Mouse (Mus musculus) kidney, postnatal 10 days (tissue): ENCODE measurements around the gene Gm5901.

Experiments
- DNase-seq: peaks from one replicate; pipeline ENCODE4 v3.0.0; 2021; ENCODE audit warnings: mixed read lengths

Gm5901 gene

DNA sequence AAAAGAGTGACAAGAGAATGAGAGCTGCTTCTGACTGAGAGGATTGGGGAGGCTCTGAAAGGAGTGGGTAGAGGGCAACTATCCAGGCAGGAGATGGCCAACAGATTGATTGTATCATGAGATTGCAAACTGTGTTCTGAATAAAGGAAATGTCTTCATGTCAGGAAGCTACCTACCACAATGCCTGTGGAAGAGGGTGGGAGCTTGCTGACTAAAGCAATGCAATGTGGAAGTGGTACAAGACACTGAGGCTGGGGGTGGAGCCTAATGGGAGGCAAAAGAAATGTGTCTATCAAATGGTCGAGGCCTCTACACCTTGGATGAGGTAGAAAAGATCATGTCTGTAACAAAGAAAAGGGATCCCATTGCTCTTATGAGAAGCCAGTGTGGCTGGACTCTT lies 31.5 kb downstream of the Gm5901 start:
- no peak for DNase-seq

DNA sequence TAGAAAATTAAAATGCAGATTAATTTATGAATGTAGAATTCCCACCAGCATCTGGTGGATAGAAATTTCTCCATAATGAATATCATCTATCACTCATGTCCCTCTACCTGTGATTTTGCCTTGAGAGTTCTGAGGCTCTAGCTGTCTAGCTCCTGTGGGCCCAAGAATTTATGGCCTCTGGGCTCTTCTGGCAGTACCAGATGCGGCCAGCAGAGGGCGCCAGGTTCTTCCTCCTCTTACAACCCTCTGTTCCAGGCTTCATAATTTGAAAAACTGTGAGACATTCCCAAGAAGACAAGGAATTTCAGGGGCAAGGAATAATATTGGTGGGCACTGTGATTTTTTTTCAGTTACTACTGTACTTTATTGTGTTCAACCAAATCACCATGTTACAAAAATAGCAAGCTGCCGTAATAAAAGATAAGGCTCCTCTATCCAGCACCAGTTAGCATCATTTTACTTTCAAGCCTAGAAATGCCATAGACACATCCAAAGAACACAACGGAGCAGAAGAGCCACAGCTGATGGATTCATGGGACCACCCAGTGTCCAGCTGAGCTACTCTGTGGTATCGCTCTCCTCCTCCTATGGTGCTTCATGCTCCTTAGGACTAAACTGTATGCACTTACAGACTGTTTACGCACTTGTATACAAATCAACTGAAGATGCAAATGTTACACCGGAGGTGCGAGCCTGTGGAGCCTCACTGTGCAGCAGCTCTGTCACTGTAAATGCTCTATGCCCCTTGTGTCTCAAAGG lies 37.2 kb downstream of the Gm5901 start:
- peak; percentile 88 for DNase-seq

DNA sequence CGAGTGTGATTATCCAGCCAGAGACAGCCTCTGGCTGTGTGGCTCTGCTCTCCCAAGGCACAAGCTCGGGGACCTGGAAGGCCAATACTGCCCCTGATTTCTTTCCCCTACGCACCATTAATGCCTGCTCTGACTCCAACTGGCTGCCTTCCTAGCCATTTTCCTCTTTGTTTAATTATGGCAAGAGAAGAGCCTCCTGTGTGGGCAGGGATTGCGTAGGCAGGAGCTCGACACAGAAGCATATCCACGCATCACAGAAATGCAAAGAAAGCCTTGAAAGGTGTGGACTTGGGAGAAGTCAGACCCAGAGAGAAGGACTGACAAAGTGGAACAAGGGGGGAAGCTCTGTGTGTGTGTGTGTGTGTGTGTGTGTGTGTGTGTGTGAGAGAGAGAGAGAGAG lies 39.5 kb downstream of the Gm5901 start:
- no peak for DNase-seq

DNA sequence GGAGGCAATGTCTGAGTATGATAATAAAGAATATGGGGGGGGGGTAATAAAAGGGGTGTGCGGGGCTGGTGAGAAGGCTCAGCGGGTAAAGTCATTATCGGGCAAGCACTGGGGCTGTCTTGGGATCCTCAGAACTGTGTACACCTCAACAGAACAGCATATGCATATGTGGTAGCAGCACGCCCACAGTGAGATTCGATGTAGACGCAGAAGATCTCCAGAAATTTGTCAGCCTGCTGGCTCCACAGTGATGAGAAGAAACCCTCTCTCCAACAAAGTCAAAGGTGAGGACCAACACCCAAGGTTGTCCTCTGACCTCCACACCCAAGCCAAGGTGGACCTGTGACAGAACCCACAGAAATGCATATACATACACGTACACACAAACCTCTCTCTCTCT lies 41.7 kb downstream of the Gm5901 start:
- no peak for DNase-seq

DNA sequence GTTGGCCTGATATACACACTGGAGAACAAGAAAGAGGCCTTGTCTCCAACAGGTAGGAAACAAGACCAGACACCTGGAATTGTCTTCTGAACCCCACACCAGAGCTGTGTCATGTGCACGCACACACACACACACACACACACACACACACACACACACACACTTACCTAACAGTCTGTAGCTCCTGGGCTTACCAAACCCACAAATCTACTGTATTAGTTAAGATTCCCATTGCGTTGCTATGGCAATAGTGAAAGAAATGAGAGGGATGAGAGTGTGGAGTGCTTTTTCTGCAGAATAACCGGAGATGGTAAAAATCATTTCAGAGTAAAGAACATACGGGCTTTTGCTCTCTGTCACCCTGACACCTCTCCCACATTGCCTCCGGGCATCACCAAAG lies 43.3 kb downstream of the Gm5901 start:
- no peak for DNase-seq

DNA sequence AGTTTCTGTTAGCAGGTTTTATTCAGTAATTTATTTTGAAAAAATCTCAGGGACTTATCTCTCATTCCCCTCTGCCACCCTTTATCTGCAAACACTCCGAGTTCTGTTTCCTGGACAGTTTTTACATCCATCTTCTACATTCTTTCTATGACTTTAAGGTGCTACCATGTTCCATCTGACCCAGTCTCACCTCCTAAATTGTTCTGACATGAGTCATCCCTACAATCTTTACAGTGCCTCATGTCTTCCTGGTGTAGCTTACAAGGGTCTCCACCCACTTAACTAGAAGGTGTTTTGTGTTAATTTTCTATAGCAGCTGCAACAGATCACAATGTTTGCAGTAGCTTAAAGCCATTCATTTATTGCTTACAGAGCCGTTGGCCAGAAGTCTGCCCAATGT lies 46.1 kb downstream of the Gm5901 start:
- DNase-seq, result no peak

DNA sequence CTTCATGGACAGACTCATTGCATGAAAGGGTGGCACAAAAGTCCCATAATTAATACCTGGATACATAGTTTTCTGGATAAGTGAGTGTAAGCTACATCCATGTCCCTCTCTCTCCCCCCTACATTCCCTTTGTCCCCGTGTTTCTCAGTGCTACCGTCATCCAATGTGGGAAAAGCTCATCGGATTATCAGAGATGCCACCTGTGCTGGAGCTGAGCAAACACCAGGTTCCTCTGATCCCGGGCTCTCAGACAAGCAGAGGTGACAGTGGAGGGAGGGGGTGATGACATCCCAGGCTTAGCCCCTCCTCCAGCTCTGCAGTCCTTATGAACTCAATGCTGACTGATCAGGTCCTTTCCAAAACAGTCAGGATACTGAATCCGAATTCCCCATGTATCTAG lies 49.5 kb downstream of the Gm5901 start:
- DNase-seq, result no peak

DNA sequence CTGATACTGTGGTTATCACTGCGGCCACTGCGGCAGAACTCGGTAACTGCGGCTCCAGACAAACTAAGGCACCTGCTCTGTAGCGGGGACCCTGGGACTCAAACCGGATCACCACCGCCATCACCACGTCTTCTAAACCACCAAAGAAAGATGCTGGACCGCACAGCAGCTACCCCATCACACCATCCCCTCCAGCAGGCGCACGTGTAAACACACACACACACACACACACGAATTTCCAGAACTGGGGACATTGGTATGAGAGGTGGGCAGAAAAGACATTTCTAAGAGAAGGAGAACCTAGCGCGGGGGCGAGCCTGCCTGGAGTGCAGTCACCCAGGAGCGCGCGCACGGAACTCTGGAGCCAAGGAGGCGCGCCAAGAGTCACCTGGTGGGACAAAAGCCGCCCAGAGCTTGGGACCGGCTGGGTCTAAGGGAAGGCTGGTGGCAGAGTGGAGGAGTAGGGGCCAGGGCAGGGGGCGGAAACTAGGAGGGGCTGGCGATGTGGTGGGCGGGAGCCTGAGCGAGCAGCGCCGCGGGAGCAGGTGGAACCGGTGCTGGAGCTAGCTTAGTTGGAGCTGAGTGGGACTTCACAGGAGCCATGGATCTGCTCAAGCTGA lies 50.7 kb downstream of the Gm5901 start, which contains the start of gene Cckbr:
Gene Cckbr (plus strand): TSS at position 308 of the 620 bp plus-strand sequence.
- peak; percentile 29 for DNase-seq

DNA sequence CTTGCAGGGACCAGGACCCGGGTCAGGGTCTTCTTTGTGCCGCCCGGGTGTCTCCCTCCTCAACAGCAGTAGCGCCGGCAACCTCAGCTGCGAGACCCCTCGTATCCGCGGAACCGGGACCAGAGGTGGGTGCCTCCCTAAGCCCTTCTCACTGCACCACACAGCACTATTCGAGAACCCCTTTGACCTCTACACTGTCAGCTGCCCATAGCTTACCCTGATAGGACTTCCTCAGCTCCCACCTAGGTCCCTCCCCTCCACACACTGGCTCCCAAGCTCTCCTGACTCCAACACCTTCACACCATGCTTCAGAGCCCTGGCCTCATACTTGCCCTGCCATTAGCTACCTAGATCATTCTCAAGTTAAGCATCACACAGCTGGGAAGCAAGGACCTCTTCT lies 51.2 kb downstream of the Gm5901 start:
- DNase-seq, result no peak
